Mouse (Mus musculus) intestine, embryonic 14.5 days (tissue): ENCODE measurements at regions not wholly inside any gene's neighbourhood (a gene's known extent, or its start where the extent isn't known, plus 50 kb on each side); places are given as distances from the start of the nearest gene placed in this dataset.

Source experiments
- ATAC-seq: fragments of 200-750 bp; cut with Nextera tagmentation; replicated peaks from 2 replicates; pipeline ENCODE4 v1.8.0; 2017; ENCODE audit warnings: low read depth, moderate number of reproducible peaks, moderate TSS enrichment, moderate library complexity; ENCODE audit not compliant: low FRiP score, low TSS enrichment
- DNase-seq: peaks from one replicate; pipeline ENCODE4 v3.0.0-alpha.2; 2018; ENCODE audit warnings: low spot score
- H3K27ac ChIP-seq: fragments of 300-500 bp; sonication (generic); 2 replicates; pipeline ENCODE4 v1.5.1; 2014; ENCODE audit warnings: low read depth, mild to moderate bottlenecking, control low read depth
- H3K27me3 ChIP-seq: fragments of 300-500 bp; sonication (generic); replicated peaks from 2 replicates; pipeline ENCODE4 v1.6.1; 2014; ENCODE audit warnings: low read length, control low read depth; ENCODE audit not compliant: control insufficient read depth, insufficient read depth
- H3K36me3 ChIP-seq: fragments of 300-500 bp; sonication (generic); 2 replicates; pipeline ENCODE4 v1.6.1; 2014; ENCODE audit warnings: low read length, control low read depth; ENCODE audit not compliant: control insufficient read depth, insufficient read depth
- H3K4me1 ChIP-seq: fragments of 300-500 bp; sonication (generic); replicated peaks from 2 replicates; pipeline ENCODE4 v1.6.1; 2014; ENCODE audit warnings: low read length, control low read depth, mixed read lengths; ENCODE audit not compliant: control insufficient read depth, insufficient read depth
- H3K4me2 ChIP-seq: fragments of 300-500 bp; sonication (generic); 2 replicates; pipeline ENCODE4 v1.6.1; 2014; ENCODE audit warnings: low read length
- H3K4me3 ChIP-seq: fragments of 300-500 bp; sonication (generic); 2 replicates; pipeline ENCODE4 v1.5.1; 2014; ENCODE audit warnings: low read depth, low read length, control low read depth, mixed read lengths
- H3K9ac ChIP-seq: fragments of 300-500 bp; sonication (generic); 2 replicates; pipeline ENCODE4 v1.6.1; 2014; ENCODE audit warnings: mild to moderate bottlenecking, low read length
- H3K9me3 ChIP-seq: fragments of 300-500 bp; sonication (generic); 2 replicates; pipeline ENCODE4 v1.6.1; 2016; ENCODE audit warnings: low read length, control low read depth; ENCODE audit not compliant: control insufficient read depth
- WGBS: fragments of 180-500 bp; shearing (Covaris S2); extraction: QIAGEN DNeasy Blood & Tissue Kit; methylation state at CpG from one replicate; pipeline ENCODE4 v1.1.7; 2014; 5-methylcytosine and 5-hydroxymethylcytosine counted together

DNA sequence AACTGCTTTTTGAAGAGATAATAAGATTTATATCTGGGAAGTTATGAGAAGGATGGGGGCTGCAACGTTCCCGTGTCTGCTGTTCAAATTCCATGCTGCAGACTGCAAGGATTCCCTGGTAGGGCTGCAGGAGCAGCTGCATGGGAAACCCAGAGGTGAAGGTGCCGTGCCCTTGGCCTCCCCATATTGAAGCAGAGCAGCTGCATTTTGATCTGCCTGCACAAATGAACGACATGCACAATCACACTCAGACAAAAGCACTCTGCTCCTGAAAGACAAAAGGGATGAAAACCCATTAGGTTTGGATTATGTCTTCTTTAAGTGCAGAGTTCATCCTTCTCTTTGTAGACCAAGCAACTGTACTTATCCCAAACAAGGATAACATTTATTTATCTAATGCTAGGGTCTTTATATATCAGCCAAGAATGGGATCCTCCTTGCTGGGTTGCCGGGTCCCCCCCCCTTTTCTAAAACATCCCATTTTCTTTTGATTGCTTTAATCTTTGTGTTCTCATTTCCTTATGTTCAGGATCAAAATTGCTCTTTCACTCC, 122.3 kb upstream of the Kcnh8 start:
- no peaks in the 10 kb centered on the region for H3K27me3 ChIP-seq
- H3K9ac ChIP-seq = no peak overlapping the region
- H3K4me2 ChIP-seq = no peak overlapping the region
- DNase-seq = no peak
- no peaks in the 10 kb centered on the region for H3K9me3 ChIP-seq
- no peak for ATAC-seq
- H3K4me3 ChIP-seq = no peak overlapping the region
- no peaks in the 10 kb centered on the region for H3K36me3 ChIP-seq
- H3K27ac ChIP-seq = no peak overlapping the region
- WGBS = 39% methylated on average over 5 of the region's 5 CpGs
- H3K4me1 ChIP-seq = no peaks in the 10 kb centered on the region

DNA sequence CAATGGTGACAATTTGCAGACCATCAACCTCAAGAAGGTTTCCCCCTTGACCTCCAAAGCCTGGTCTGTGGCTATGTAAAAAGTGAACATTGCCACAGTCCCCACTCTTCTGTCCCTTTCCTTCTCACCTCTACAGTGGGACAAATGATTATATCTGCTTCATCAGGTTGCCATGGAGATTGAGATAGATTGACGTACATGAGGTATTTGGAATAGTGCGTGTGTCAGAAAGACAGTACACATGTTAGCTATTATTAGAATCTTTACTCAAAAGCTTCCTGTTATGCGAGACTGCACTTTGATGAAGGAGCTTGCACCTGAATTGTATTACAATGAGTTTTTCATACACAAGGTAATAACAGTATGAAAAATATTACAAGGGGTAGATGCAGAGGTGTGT, 95.7 kb upstream of the Kcnh8 start:
- Histone ChIP-seq H3K36me3 (no peaks in the 10 kb centered on the region), H3K27me3 (no peaks in the 10 kb centered on the region), H3K9me3 (no peaks in the 10 kb centered on the region), H3K27ac (no peak overlapping the region), H3K4me3 (no peak overlapping the region), H3K4me1 (no peaks in the 10 kb centered on the region), H3K4me2 (no peak overlapping the region), H3K9ac (no peak overlapping the region)
- ATAC-seq (no peak), DNase-seq (no peak)
- WGBS = 79% methylated on average over 3 of the region's 3 CpGs

DNA sequence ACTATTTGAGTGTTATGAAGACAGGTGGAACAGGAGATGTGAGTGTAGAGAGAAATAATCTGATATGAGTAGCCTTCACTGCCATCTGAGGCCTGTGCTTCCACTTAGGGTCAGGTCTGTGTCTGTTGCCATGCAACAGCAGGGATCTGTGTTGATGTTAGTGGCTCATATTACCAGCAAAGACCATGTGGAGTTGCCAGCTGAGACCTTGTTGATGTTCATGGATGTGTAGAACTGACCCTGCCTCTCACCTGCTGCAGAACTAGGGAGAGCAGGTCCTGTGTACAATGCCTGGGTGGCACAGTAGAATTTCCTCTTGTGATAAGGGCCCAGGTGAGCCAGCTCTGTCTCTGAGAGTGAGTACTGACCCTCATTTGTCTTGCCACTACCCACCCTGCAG, 72.2 kb upstream of the Kcnh8 start:
- no peaks in the 10 kb centered on the region for H3K36me3 ChIP-seq
- ATAC-seq (no peak), DNase-seq (no peak)
- no peak overlapping the region for H3K27ac ChIP-seq
- H3K27me3 ChIP-seq = no peaks in the 10 kb centered on the region
- H3K9ac ChIP-seq = no peak overlapping the region
- no peaks in the 10 kb centered on the region for H3K9me3 ChIP-seq
- no peaks in the 10 kb centered on the region for H3K4me1 ChIP-seq
- no peak overlapping the region for H3K4me3 ChIP-seq
- no peak overlapping the region for H3K4me2 ChIP-seq
